Mouse (Mus musculus) activated CD4-positive, CD25-positive, alpha-beta regulatory T cell (primary cell): ENCODE results near the gene Adamts5. TPM values are rescaled to one million over a fixed set of nuclear protein-coding genes. Genes with fewer than 3 reads are reported as not detected.

ENCODE experiments used
- polyA plus RNA-seq, 2 experiments: library from polyadenylated mRNA; unstranded; fragments of 100-300 nt; shearing (Covaris generic); gene quantifications; one replicate each; pipeline ENCODE4 v1.2.1; 2017

Adamts5 gene
- polyA plus RNA-seq = under 1 TPM; 0.06 to 0.08 TPM

GRCm38 (mm10) chr16:85901581-85901910, at the start of gene Adamts5:
TSS of gene Adamts5 (minus strand) at chr16:85901828.

Other genes starting within 250 kb of the Adamts5 start
- gene Adamts1, start 98.7 kb downstream of the Adamts5 start, polyA plus RNA-seq = under 1 TPM; 0.23 to 0.41 TPM